Comparison of ENCODE assay signal across 8 mouse cellular contexts in the genomic region with DNA sequence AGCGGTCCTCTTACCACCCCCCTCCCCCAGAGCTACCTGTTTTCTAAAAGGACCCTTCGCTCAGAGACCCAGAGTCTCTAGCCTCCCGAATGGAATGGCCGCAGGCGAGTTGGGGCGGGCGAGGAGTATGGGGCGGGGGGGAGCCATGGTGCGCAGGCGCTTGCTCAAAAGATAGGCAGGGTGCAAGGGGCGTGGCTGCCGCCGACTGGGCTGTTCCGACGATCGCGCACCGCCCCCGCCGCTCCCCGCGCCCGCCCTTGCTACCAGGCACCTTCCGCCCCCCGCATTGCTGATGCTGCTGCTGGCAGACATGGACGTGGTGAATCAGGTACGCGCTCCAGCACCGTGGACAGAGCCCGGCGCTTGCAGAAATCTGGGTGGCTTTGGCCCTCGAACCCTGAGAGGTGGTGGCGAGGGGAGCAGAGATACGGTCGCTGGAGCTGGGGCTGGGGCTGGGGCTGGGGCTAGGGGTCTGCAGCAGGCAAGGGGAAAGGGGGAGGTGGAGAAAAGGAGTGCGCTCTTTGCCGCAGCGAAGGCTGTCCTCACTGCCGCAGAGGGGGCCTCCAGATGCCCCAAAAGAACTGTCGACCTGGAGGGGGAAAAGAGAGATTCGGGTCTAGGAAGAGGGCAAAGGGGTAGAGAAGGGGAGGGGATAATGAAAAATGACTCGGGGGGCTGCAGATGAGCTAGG. TPM values are rescaled to one million over a fixed set of nuclear protein-coding genes. Genes with fewer than 3 reads are reported as not detected.
DNase-seq lines count a peak whose midpoint lies in the region; ATAC-seq and TF ChIP-seq lines count a peak whose summit lies in the region.

A gene (plus strand): TSS at position 71 of the 691 bp plus-strand sequence.

- H3K4me1 ChIP-seq in bone marrow macrophage, adult 2 months (ENCODE audit: control insufficient read depth, insufficient read depth, low read length): peaks cover under 1% of the 10 kb centered on the region; the same call in 1 of the 2 replicates
- H3K4me1 ChIP-seq in embryonic facial prominence, embryonic 14.5 days (ENCODE audit: control insufficient read depth, insufficient read depth, low read length): no peaks in the 10 kb centered on the region
- H3K4me1 ChIP-seq in heart, embryonic 10.5 days: 0 out of 2 replicates have a peak, but pooled peaks cover 4% of the 10 kb centered on the region
- H3K4me1 ChIP-seq in kidney, embryonic 15.5 days: no peaks in the 10 kb centered on the region
- H3K4me1 ChIP-seq in limb, embryonic 15.5 days: no peaks in the 10 kb centered on the region
- H3K4me1 ChIP-seq in midbrain, embryonic 16.5 days (ENCODE audit: control insufficient read depth, insufficient read depth, low read length): peaks cover 4% of the 10 kb centered on the region; the same call in 1 of the 2 replicates

- peak; percentile 86 for DNase-seq in A20 (ENCODE audit: low read depth, low spot score)
- peak; percentile 81 for DNase-seq in embryonic facial prominence, embryonic 14.5 days (ENCODE audit: low spot score)
- DNase-seq in heart, embryonic 10.5 days (ENCODE audit: low spot score): peak; percentile 92
- DNase-seq in spleen, adult 18-20 months: peak; percentile 64 to 73

- H3K36me3 ChIP-seq in embryonic facial prominence, embryonic 14.5 days (ENCODE audit: control insufficient read depth, insufficient read depth, low read length): no peaks in the 10 kb centered on the region
- H3K36me3 ChIP-seq in heart, embryonic 10.5 days: no peaks in the 10 kb centered on the region
- H3K36me3 ChIP-seq in kidney, embryonic 15.5 days: no peaks in the 10 kb centered on the region
- no peaks in the 10 kb centered on the region for H3K36me3 ChIP-seq in limb, embryonic 15.5 days
- no peaks in the 10 kb centered on the region for H3K36me3 ChIP-seq in midbrain, embryonic 16.5 days (ENCODE audit: control insufficient read depth, insufficient read depth, low read length)

- 0 out of 2 replicates have a peak, but pooled peaks cover 3% of the 10 kb centered on the region for H3K27me3 ChIP-seq in embryonic facial prominence, embryonic 14.5 days (replicated peaks; ENCODE audit: control insufficient read depth, insufficient read depth, low read length)
- peaks cover 24% of the 10 kb centered on the region for H3K27me3 ChIP-seq in heart, embryonic 10.5 days (ENCODE audit: insufficient read depth, poor library complexity, severe bottlenecking)
- H3K27me3 ChIP-seq in kidney, embryonic 15.5 days: peaks cover 17% of the 10 kb centered on the region
- H3K27me3 ChIP-seq in limb, embryonic 15.5 days: 0 out of 2 replicates have a peak, but pooled peaks cover 8% of the 10 kb centered on the region
- H3K27me3 ChIP-seq in midbrain, embryonic 16.5 days (ENCODE audit: control insufficient read depth, insufficient read depth, low read depth, low read length): no peaks in the 10 kb centered on the region

- H3K9me3 ChIP-seq in embryonic facial prominence, embryonic 14.5 days (ENCODE audit: control insufficient read depth, low read length): no peaks in the 10 kb centered on the region
- H3K9me3 ChIP-seq in heart, embryonic 10.5 days: no peaks in the 10 kb centered on the region
- H3K9me3 ChIP-seq in kidney, embryonic 15.5 days (replicated peaks): no peaks in the 10 kb centered on the region
- H3K9me3 ChIP-seq in limb, embryonic 15.5 days: no peaks in the 10 kb centered on the region
- no peaks in the 10 kb centered on the region; the same call in 1 of the 2 replicates for H3K9me3 ChIP-seq in midbrain, embryonic 16.5 days (replicated peaks; ENCODE audit: control insufficient read depth, low read length, poor library complexity, severe bottlenecking)

- H3K4me2 ChIP-seq in embryonic facial prominence, embryonic 14.5 days (ENCODE audit: low read depth, low read length): peak within 1 kb of the TSS; percentile 48
- peak within 1 kb of the TSS; percentile 55 for H3K4me2 ChIP-seq in kidney, embryonic 15.5 days
- H3K4me2 ChIP-seq in limb, embryonic 15.5 days: peak within 1 kb of the TSS; percentile 47
- H3K4me2 ChIP-seq in midbrain, embryonic 16.5 days (ENCODE audit: low read length): peak within 1 kb of the TSS; percentile 72

- H3K4me3 ChIP-seq in bone marrow macrophage, adult 2 months (ENCODE audit: insufficient read depth, low read length): peak within 1 kb of the TSS; percentile 51
- peak within 1 kb of the TSS; percentile 28 for H3K4me3 ChIP-seq in embryonic facial prominence, embryonic 14.5 days (ENCODE audit: low read depth, low read length)
- peak within 1 kb of the TSS; percentile 42 for H3K4me3 ChIP-seq in heart, embryonic 10.5 days
- peak within 1 kb of the TSS; percentile 36 for H3K4me3 ChIP-seq in kidney, embryonic 15.5 days (replicated peaks)
- H3K4me3 ChIP-seq in limb, embryonic 15.5 days: peak within 1 kb of the TSS; percentile 25
- H3K4me3 ChIP-seq in midbrain, embryonic 16.5 days (ENCODE audit: low read depth, low read length): peak within 1 kb of the TSS; percentile 49

- no peak for TF ChIP-seq POLR2A in bone marrow macrophage, adult 2 months (IDR thresholded peaks at IDR 0.05; ENCODE audit: borderline replicate concordance, low read depth, low read length)

- H3K9ac ChIP-seq in embryonic facial prominence, embryonic 14.5 days (ENCODE audit: low read depth, low read length): no peak within 1 kb of the TSS
- no peak within 1 kb of the TSS for H3K9ac ChIP-seq in kidney, embryonic 15.5 days
- no peak within 1 kb of the TSS for H3K9ac ChIP-seq in limb, embryonic 15.5 days
- H3K9ac ChIP-seq in midbrain, embryonic 16.5 days (ENCODE audit: low read depth, low read length): peak within 1 kb of the TSS; percentile 78

- TF ChIP-seq CTCF in bone marrow macrophage, adult 2 months (IDR thresholded peaks at IDR 0.05; ENCODE audit: low read depth, low read length): no peak

- ATAC-seq in embryonic facial prominence, embryonic 14.5 days (ENCODE audit: low read depth): peak; percentile 89
- peak; percentile 89 for ATAC-seq in kidney, embryonic 15.5 days (replicated peaks; ENCODE audit: low FRiP score)
- ATAC-seq in limb, embryonic 15.5 days (ENCODE audit: insufficient number of reproducible peaks, low FRiP score, low TSS enrichment, low read depth): peak; percentile 53; the same call in 1 of the 2 replicates
- peak; percentile 91 for ATAC-seq in midbrain, embryonic 16.5 days

- 20% methylated on average over 18 of the region's 42 CpGs for WGBS in embryonic facial prominence, embryonic 14.5 days
- WGBS in heart, embryonic 10.5 days: 12% methylated on average over 42 of the region's 42 CpGs
- 25% methylated on average over 25 of the region's 42 CpGs for WGBS in kidney, embryonic 15.5 days
- 17% methylated on average over 33 of the region's 42 CpGs for WGBS in limb, embryonic 15.5 days
- WGBS in midbrain, embryonic 16.5 days: 26% methylated on average over 28 of the region's 42 CpGs

- no peak within 1 kb of the TSS for H3K27ac ChIP-seq in bone marrow macrophage, adult 2 months (ENCODE audit: insufficient read depth, low read depth, low read length)
- no peak within 1 kb of the TSS for H3K27ac ChIP-seq in embryonic facial prominence, embryonic 14.5 days (replicated peaks; ENCODE audit: low read depth, low read length)
- H3K27ac ChIP-seq in heart, embryonic 10.5 days: no peak within 1 kb of the TSS
- no peak within 1 kb of the TSS for H3K27ac ChIP-seq in kidney, embryonic 15.5 days
- H3K27ac ChIP-seq in limb, embryonic 15.5 days: no peak within 1 kb of the TSS
- peak within 1 kb of the TSS; percentile 87 for H3K27ac ChIP-seq in midbrain, embryonic 16.5 days (ENCODE audit: low read length)

RNA-seq across cellular contexts. Expression of the gene that starts here (rescaled TPM):
- polyA plus RNA-seq in bone marrow macrophage, adult 2 months (2012; ENCODE audit: insufficient read depth, insufficient read length, missing spikeins): 4.2 and 7.1 TPM in 2 replicates
- 4.6 and 4.7 TPM in 2 replicates for polyA plus RNA-seq in embryonic facial prominence, embryonic 14.5 days (2014; fragmentation: Nextera tagmentation; extraction: Ambion mirVana)
- polyA plus RNA-seq in heart, embryonic 10.5 days (2016; fragmentation: Nextera tagmentation; extraction: Ambion mirVana): 0.91 and 1.1 TPM in 2 replicates
- polyA plus RNA-seq in kidney, embryonic 15.5 days (2015; fragmentation: Nextera tagmentation; extraction: Ambion mirVana): 2.2 and 5.5 TPM in 2 replicates
- polyA plus RNA-seq in limb, embryonic 15.5 days (2015; fragmentation: Nextera tagmentation; extraction: Ambion mirVana): 1.4 and 1.7 TPM in 2 replicates
- polyA plus RNA-seq in midbrain, embryonic 16.5 days (2015; fragmentation: Nextera tagmentation; extraction: Ambion mirVana): 197 and 246 TPM in 2 replicates

Comparison
In these comparisons a context has a peak if more than half of its experiments do, and no peak if none do; other contexts are left out.
1. RNA of the gene that starts here (polyA plus RNA-seq): 197 to 246 TPM in midbrain, embryonic 16.5 days; 2.2 to 5.5 TPM in kidney, embryonic 15.5 days, 4.6 to 4.7 TPM in embryonic facial prominence, embryonic 14.5 days, 4.2 to 7.1 TPM in bone marrow macrophage, adult 2 months, 1.4 to 1.7 TPM in limb, embryonic 15.5 days and 0.91 to 1.1 TPM in heart, embryonic 10.5 days; every median in the first group is over 10 times any median in the second.
2. Peak in every context shown above with its lines, with median percentiles within 50 percentile points of each other: DNase-seq, H3K4me3 ChIP-seq, ATAC-seq and H3K4me2 ChIP-seq.